Mouse (Mus musculus) lung, embryonic 15.5 days (tissue): ENCODE measurements around the gene Pitpnm2. TPM values are rescaled to one million over a fixed set of nuclear protein-coding genes. Genes with fewer than 3 reads are reported as not detected.

Source experiments
- ATAC-seq: fragments of 200-750 bp; cut with Nextera tagmentation; 2 replicates; pipeline ENCODE4 v1.8.0; 2017; ENCODE audit warnings: moderate number of reproducible peaks, borderline replicate concordance; ENCODE audit not compliant: low FRiP score, low TSS enrichment; ENCODE audit errors: extremely low read depth
- H3K27ac ChIP-seq: fragments of 300-500 bp; sonication (generic); 2 replicates; pipeline ENCODE4 v1.5.1; 2015; ENCODE audit warnings: moderate library complexity, mild to moderate bottlenecking, inconsistent platforms
- H3K27me3 ChIP-seq: fragments of 300-500 bp; sonication (generic); 2 replicates; pipeline ENCODE4 v1.6.1; 2015; ENCODE audit warnings: inconsistent platforms
- H3K36me3 ChIP-seq: fragments of 300-500 bp; sonication (generic); 2 replicates; pipeline ENCODE4 v1.6.1; 2015; ENCODE audit warnings: inconsistent platforms
- H3K4me1 ChIP-seq: fragments of 300-500 bp; sonication (generic); 2 replicates; pipeline ENCODE4 v1.6.1; 2015; ENCODE audit warnings: inconsistent platforms
- H3K4me2 ChIP-seq: fragments of 300-500 bp; sonication (generic); 2 replicates; pipeline ENCODE4 v1.6.1; 2015; ENCODE audit warnings: inconsistent platforms, mild to moderate bottlenecking, moderate library complexity
- H3K4me3 ChIP-seq: fragments of 300-500 bp; sonication (generic); 2 replicates; pipeline ENCODE4 v1.5.1; 2015; ENCODE audit warnings: mild to moderate bottlenecking, inconsistent platforms
- H3K9ac ChIP-seq: fragments of 300-500 bp; sonication (generic); 2 replicates; pipeline ENCODE4 v1.6.1; 2015; ENCODE audit warnings: inconsistent platforms
- H3K9me3 ChIP-seq: fragments of 300-500 bp; sonication (generic); 2 replicates; pipeline ENCODE4 v1.6.1; 2016; ENCODE audit warnings: inconsistent platforms
- WGBS: fragments of 180-500 bp; shearing (Covaris S2); methylation state at CpG from one replicate; pipeline ENCODE4 v1.1.7; 2015; 5-methylcytosine and 5-hydroxymethylcytosine counted together
- polyA plus RNA-seq: library from polyadenylated mRNA; unstranded; fragments of >200 nt; fragmentation: Nextera tagmentation; extraction: Ambion mirVana; gene quantifications from 2 replicates; pipeline ENCODE4 v1.2.1, GENCODE M21; 2015

The Pitpnm2 gene
- polyA plus RNA-seq, 1 experiment from 2014 or later, result 6.7 TPM

DNA sequence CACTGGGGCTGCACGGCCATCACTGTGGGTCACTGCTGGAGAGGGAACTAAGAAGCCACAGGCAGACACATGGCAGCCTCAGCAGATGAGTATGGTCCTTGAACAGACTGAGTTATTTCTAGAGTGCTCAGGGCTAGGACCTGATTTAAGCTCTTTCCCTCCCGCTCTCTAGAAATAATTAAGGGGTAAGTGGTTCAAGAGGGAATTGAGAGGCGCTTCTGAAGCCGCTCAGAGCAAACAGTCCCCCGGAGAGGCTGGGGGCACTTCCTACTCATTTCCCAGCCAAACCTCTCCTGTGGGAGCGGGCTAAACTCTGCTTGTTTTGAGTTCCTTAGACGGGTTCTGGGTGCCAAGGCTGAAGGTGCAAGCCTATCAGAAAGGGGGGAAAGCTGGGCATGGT, 98.7 kb downstream of the Pitpnm2 start:
- Histone ChIP-seq H3K9me3 (no peaks in the 10 kb centered on the region), H3K27ac (peak overlapping the region; percentile 44), H3K36me3 (no peaks in the 10 kb centered on the region), H3K4me3 (no peak overlapping the region), H3K4me1 (peaks cover 35% of the 10 kb centered on the region), H3K4me2 (no peak overlapping the region), H3K27me3 (no peaks in the 10 kb centered on the region), H3K9ac (no peak overlapping the region)
- 62% methylated on average over 7 of the region's 7 CpGs for WGBS
- 0 out of 2 replicates have a peak, but pooled peaks have one; percentile 25 for ATAC-seq

DNA sequence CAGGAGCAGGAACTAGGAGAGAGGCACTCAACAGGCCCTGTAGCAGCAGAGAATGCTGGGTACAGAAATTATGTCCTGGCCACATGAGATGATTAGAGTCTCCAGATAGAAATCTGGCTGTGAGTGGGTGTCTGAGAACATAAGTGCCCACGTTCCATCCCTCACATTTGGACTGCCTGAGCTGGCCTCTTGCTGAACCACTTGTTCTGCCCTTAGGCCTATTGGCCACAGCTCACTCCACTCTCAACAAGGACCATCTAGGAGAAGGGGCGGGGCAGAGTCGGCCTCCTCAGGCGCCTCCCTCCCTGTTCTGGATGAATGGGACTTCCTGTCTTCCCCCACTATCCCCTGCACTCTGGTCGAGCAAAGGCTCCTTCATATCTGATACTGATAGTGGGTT, 100.5 kb downstream of the Pitpnm2 start:
- Histone ChIP-seq H3K9ac (no peak overlapping the region), H3K36me3 (no peaks in the 10 kb centered on the region), H3K27me3 (no peaks in the 10 kb centered on the region), H3K4me3 (no peak overlapping the region), H3K4me1 (peaks cover 26% of the 10 kb centered on the region), H3K27ac (peak overlapping the region; percentile 79), H3K4me2 (peak overlapping the region; percentile 6; the same call in 1 of the 2 replicates), H3K9me3 (no peaks in the 10 kb centered on the region)
- WGBS, result 38% methylated on average over 5 of the region's 5 CpGs
- ATAC-seq, result peak; percentile 57; the same call in 1 of the 2 replicates

DNA sequence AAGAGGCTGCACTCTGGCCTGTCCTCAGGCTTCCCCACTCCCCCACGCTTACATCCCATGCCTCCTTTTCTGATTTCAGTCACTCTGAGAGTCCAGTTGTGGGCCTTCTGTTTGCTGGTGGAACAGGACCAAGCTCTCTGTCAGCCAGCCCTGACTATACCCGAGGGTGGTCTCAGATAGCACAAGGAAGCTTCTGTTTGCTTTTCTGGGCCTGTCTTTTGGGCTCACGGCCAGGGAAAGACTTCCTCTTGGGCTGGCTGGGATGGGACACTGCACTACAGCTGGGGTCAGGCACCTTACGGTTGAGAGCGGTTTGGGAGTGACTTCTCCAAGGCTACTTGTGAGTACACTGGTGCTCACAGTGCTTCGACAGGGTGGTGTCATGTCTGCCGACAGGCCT, 111.5 kb downstream of the Pitpnm2 start:
- no peaks in the 10 kb centered on the region for H3K9me3 ChIP-seq
- H3K9ac ChIP-seq, result no peak overlapping the region
- no peak overlapping the region for H3K4me3 ChIP-seq
- peaks cover 21% of the 10 kb centered on the region for H3K36me3 ChIP-seq
- H3K4me1 ChIP-seq, result peaks cover 7% of the 10 kb centered on the region; the same call in 1 of the 2 replicates
- no peak overlapping the region for H3K4me2 ChIP-seq
- peak; percentile 63 for ATAC-seq
- H3K27me3 ChIP-seq, result no peaks in the 10 kb centered on the region
- WGBS, result 52% methylated on average over 7 of the region's 7 CpGs
- no peak overlapping the region for H3K27ac ChIP-seq

DNA sequence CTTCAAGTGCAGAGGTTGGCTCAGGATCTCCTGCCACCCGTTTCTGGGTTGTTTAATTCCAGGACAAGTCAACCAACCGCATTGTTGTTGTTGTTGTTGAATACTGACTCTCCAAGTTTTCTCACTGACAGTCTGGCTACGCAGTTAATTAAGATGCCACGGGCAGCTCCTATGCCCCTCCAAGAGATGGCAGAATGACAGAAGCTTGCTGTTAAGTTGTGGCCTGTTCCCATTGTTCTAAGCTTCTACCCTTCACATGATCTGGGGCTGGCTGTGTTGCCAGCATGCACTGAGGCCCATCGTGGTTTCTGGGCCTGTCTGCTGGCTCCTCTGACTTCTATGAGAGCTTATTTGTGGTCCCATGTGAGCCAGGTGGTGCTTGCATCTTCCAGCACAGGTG, 115.3 kb downstream of the Pitpnm2 start:
- Histone ChIP-seq H3K4me3 (no peak overlapping the region), H3K36me3 (peaks cover 26% of the 10 kb centered on the region; the same call in 1 of the 2 replicates), H3K4me2 (no peak overlapping the region), H3K9ac (no peak overlapping the region), H3K9me3 (no peaks in the 10 kb centered on the region), H3K27ac (no peak overlapping the region), H3K4me1 (peaks cover 7% of the 10 kb centered on the region; the same call in 1 of the 2 replicates), H3K27me3 (no peaks in the 10 kb centered on the region)
- no peak for ATAC-seq
- 88% methylated on average over 5 of the region's 5 CpGs for WGBS

DNA sequence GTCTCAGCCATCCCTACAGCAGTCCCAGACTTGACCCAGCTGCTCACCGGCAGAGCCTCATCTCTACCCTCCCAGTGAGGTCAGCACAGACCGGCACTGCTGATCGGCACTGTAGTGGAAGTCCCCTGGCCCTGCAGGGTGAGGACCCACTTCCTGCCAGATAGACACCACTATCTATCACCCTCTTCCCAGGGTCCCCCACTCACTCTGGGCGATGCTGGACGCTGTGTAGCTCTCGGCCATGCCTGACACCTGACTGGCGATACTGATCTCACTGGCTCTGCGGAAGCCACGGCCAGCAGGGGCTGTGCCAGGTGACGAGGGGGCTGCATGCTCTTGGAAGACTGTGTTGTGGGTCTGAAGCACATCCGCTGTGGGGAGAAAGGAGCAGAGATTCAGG, 124.5 kb downstream of the Pitpnm2 start:
- WGBS, result 84% methylated on average over 11 of the region's 11 CpGs
- Histone ChIP-seq H3K4me1 (no peaks in the 10 kb centered on the region), H3K27ac (no peak overlapping the region), H3K27me3 (no peaks in the 10 kb centered on the region), H3K9ac (no peak overlapping the region), H3K4me3 (no peak overlapping the region), H3K9me3 (no peaks in the 10 kb centered on the region), H3K36me3 (peaks cover 45% of the 10 kb centered on the region), H3K4me2 (no peak overlapping the region)
- no peak for ATAC-seq

DNA sequence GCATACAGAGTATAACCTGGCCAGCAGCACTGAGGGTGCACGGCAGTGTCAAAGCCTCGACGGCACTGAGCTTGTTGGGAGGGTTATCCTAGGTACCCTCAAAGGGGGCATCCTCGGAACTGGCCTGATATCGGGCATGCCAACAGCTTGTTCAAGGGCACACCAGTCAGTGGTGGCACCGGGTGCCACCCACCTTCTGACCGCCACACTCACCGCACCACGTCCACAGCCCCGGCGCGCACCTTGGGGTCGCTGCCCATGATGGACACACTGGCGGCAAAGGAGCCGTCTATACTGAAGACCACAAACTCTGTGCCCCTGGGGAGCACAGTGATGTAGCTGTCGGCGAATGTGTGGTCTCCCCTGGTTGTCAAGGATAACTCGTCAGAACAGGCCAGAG, 127.2 kb downstream of the Pitpnm2 start:
- Histone ChIP-seq H3K27ac (no peak overlapping the region), H3K9ac (no peak overlapping the region), H3K4me3 (no peak overlapping the region), H3K27me3 (no peaks in the 10 kb centered on the region), H3K36me3 (peaks cover 51% of the 10 kb centered on the region), H3K4me2 (no peak overlapping the region), H3K9me3 (no peaks in the 10 kb centered on the region), H3K4me1 (peaks cover 5% of the 10 kb centered on the region)
- 89% methylated on average over 18 of the region's 18 CpGs for WGBS
- ATAC-seq, result no peak

DNA sequence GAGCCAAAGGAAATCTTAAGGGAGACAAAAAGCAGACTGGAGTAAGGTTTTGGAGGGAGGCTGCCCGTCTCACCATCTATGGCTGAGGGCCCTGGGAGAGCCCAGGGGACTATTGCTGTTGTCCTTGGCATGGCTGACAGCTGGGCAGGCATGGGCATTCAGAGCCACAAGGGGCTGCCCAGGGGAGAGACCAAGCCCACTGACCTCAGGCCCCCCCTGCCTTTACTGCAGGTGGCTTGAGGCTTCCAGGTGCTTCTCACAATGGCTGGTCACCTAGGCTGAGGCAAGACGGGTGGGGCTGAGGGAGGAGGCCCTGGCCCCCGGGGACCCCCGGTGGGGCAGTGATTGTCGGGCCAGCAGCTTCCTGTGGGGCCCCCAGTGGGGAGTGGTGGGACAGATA, 130.4 kb downstream of the Pitpnm2 start:
- H3K4me1 ChIP-seq, result peaks cover 16% of the 10 kb centered on the region
- no peaks in the 10 kb centered on the region for H3K9me3 ChIP-seq
- peaks cover 47% of the 10 kb centered on the region for H3K36me3 ChIP-seq
- H3K27ac ChIP-seq, result no peak overlapping the region
- no peaks in the 10 kb centered on the region for H3K27me3 ChIP-seq
- 62% methylated on average over 5 of the region's 5 CpGs for WGBS
- H3K4me2 ChIP-seq, result no peak overlapping the region
- no peak overlapping the region for H3K9ac ChIP-seq
- no peak overlapping the region for H3K4me3 ChIP-seq
- ATAC-seq, result no peak

DNA sequence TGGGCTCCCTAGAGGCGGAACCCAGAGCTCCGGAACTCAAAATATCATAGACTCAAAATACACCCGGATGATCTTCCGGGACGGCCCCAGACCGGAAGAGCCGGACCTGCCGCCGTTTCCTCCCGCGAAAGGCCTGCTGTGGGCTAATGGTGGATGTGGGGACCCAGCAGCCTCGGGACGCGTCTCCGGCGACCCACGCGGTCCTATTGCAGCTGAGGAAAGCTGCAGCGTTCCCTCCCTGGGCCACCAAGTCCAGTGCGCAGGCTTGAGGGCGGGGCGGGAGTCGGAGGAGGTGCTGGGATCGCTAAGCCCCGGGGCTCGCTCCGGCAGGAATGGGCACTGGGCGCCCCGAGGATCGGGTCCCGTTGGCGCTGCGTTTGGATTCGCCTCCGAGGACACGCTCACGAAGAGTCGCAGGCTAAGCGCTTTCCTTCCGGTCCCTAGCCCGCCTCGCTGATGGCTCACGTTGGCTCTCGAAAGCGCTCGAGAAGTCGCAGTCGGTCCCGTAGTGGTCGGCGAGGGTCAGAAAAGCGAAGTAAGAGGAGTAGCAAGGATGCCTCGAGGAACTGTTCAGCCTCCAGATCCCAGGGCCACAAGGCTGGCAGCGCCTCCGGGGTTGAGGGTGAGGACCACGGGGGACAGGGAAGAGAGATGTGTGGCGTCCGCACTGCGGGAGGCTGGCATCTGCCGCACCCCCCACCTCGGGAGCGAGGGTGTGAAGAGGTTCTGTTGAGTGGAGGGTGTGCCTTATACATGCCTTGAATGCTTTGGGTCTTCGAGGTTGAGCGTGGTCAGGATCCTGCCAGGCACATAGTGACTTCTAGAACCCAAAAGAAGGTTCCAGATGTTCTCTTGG, 133.3 kb downstream of the Pitpnm2 start, which contains the start of gene Arl6ip4:
Arl6ip4 (plus strand) TSS at position 100 of the 856 bp plus-strand sequence.
- H3K36me3 ChIP-seq, result peaks cover 37% of the 10 kb centered on the region
- no peak for ATAC-seq
- peaks cover 31% of the 10 kb centered on the region for H3K4me1 ChIP-seq
- H3K9me3 ChIP-seq, result no peaks in the 10 kb centered on the region
- peak within 1 kb of the TSS; percentile 89 for H3K27ac ChIP-seq
- peak within 1 kb of the TSS; percentile 99 for H3K4me3 ChIP-seq
- H3K27me3 ChIP-seq, result no peaks in the 10 kb centered on the region
- under 1% methylated on average over 64 of the region's 64 CpGs for WGBS
- H3K4me2 ChIP-seq, result peak within 1 kb of the TSS; percentile 93
- H3K9ac ChIP-seq, result peak within 1 kb of the TSS; percentile 98

DNA sequence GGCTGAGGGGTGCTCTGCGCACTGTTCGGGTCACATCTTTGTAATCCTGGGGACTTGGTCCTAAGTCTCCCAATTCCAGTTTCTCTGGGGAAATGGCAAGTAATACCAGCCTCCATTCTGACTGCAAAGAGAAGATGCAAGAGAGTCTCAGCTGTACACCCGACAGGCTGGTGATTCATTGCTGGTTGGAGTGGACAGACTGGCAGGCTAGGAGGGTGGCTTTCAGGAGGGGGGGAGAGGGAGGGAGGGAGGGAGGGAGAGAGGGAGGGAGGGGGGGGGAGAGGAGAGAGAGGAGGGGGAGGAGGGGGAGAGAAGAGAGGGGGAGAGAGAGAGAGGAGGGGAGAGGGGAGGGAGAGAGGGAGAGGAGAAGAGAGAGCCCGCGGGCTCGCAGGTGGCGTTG, 134.0 kb downstream of the Pitpnm2 start:
- Histone ChIP-seq H3K9ac (peak overlapping the region; percentile 98), H3K4me2 (peak overlapping the region; percentile 93), H3K9me3 (no peaks in the 10 kb centered on the region), H3K27ac (peak overlapping the region; percentile 89), H3K36me3 (peaks cover 30% of the 10 kb centered on the region), H3K4me1 (peaks cover 35% of the 10 kb centered on the region), H3K4me3 (peak overlapping the region; percentile 99), H3K27me3 (no peaks in the 10 kb centered on the region)
- WGBS, result 20% methylated on average over 7 of the region's 7 CpGs
- ATAC-seq, result no peak

DNA sequence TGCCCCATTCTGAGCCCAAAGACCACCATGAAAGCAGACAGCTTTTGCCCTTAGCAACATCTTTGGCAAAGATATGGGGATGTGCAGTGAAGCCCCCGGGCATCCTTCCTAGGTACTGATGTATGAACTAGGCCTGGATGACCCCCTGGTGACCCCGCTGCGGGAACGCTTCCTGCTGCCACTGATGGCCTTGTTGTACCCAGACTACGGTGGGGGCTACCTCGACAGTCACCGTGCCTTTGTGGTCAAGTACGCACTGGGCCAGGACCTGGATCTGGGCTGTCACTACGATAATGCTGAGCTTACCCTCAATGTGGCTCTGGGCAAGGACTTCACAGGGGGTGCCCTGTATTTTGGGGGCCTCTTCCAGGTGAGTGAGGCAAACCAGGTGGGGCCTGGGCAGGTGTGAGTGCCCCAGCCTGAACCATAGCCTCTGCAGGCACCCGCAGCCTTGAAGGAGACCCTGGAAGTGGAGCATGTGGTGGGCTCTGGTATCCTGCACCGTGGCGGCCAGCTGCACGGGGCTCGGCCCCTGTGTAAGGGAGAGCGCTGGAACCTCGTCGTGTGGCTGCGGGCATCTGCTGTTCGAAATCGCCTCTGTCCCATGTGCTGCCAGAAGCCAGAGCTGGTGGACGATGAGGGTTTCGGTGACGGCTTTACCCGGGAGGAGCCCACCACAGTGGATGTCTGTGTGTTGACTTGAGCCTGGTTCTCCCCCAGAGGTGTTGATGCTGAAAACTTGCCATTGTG, 135.1 kb downstream of the Pitpnm2 start:
- H3K27me3 ChIP-seq, result no peaks in the 10 kb centered on the region
- WGBS, result 88% methylated on average over 24 of the region's 24 CpGs

DNA sequence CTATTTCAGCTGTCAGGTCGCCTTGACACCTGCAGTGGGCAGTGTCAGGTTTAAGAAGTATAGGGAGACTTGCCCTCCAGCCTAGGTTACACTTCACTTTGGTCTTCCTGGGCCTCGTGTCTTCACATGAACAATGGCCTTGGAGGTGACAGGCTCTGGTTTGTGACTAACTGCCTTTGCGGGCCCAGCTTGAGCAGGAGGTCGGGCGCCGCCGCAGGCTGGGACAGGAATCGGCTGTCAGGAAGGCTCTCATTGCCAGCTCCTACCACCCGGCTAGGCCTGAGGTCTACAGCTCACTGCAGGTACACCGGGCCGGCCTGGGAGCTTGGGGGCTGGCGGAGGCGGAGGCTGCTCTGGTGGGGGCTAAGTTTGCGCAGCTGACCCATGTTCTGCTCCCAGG, 136.5 kb downstream of the Pitpnm2 start:
- peak overlapping the region; percentile 57 for H3K9ac ChIP-seq
- WGBS, result 13% methylated on average over 14 of the region's 14 CpGs
- H3K4me1 ChIP-seq, result peaks cover 35% of the 10 kb centered on the region
- no peaks in the 10 kb centered on the region for H3K27me3 ChIP-seq
- peak overlapping the region; percentile 74 for H3K4me3 ChIP-seq
- peak overlapping the region; percentile 93 for H3K4me2 ChIP-seq
- H3K36me3 ChIP-seq, result peaks cover 7% of the 10 kb centered on the region
- peak overlapping the region; percentile 93; the same call in 1 of the 2 replicates for H3K27ac ChIP-seq
- ATAC-seq, result no peak
- H3K9me3 ChIP-seq, result no peaks in the 10 kb centered on the region

More for the DNA sequence above, 135.1 kb downstream of the Pitpnm2 start:
- Histone ChIP-seq H3K27ac (no peak overlapping the region), H3K36me3 (peaks cover 19% of the 10 kb centered on the region), H3K9ac (no peak overlapping the region), H3K9me3 (no peaks in the 10 kb centered on the region), H3K4me3 (no peak overlapping the region), H3K4me1 (peaks cover 35% of the 10 kb centered on the region), H3K4me2 (no peak overlapping the region)
- ATAC-seq, result no peak

DNA sequence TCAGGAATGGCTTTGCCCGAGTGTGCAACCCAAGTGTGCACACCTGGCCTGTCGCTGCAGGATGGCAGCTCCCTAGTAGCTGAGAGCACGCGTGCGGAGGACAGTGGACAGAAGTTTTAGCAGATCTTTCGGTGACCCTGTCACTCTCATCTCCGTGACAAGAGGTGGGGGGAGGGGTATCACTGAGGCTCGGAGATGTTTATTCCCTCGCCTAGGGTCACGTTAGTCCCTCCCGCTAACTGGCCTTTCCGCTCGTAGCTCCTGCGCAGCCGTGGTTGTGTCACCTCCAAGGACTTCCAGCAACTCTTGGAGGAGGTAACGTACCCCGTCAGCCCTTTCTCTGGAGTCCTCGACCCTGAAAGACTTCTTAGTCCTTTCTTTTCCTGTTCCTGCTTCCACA, 137.0 kb downstream of the Pitpnm2 start:
- H3K27ac ChIP-seq, result peak overlapping the region; percentile 93
- under 1% methylated on average over 18 of the region's 18 CpGs for WGBS
- H3K4me2 ChIP-seq, result peak overlapping the region; percentile 93
- peaks cover 2% of the 10 kb centered on the region for H3K36me3 ChIP-seq
- H3K9ac ChIP-seq, result peak overlapping the region; percentile 57
- H3K4me1 ChIP-seq, result peaks cover 31% of the 10 kb centered on the region
- no peaks in the 10 kb centered on the region for H3K9me3 ChIP-seq
- H3K4me3 ChIP-seq, result peak overlapping the region; percentile 74
- ATAC-seq, result 0 out of 2 replicates have a peak, but pooled peaks have one; percentile 0
- H3K27me3 ChIP-seq, result no peaks in the 10 kb centered on the region
